Mouse (Mus musculus): ENCODE data around the gene Sec14l5.

The Sec14l5 gene

DNA sequence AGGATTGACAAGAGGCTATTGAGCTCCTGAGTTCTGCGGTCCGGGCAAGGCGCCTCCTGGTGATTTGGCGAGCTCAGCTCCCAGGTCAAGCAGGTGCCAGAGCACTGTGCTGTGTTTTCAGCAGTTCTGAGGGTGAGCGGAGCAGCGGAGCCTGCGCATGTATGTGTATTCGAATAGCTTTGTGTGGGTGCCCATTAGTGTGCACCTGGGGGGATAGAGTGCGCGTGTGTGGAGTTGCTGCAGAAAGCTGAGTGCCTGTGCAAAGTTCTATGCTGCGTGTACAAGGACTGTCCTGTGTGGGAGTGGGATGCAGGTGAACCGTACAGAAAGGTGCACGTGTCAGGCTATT lies at the start of gene Sec14l5:
Gene Sec14l5 (plus strand): TSS at position 73 of the 349 bp plus-strand sequence.
- no peak for DNase-seq

DNA sequence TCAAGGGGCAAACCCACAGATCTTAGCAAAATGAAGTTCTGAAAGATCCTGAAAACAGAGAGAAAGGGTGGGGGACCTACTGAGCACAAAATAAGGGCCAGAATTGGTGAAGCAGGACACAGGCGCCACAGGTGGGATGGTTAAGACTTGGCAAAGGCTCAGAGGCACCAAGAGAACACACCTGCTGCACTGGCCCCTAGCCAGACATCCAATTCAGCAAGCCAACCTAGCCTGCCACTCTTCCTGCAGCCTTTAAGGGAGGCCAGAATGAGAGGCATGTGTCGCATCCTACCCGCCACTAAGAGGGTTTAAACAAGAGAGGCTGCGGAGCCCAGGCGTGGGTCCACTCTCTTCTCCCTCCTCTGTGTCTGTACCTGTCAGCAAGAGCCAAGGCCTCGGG lies 45.9 kb upstream of the Sec14l5 start:
- no peak for DNase-seq

DNA sequence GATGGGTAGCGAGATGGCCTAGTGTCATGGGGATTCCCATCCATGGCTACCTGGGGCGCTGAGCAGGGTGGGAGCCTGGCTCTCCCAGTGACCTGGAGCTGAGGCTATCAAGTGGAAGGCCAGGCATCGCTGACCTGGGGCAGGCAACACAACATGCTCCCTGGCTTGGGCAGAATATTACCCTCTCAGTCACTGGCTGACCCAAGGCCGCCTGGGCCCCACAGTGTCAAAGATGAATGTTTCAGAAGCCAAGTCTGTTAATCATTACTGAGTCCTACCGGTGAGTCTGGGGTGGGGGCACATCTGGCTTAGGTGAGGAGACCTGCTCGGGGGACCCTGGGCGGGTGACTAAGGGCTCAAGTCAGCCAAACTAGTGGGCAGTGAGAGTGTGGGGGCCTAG lies 37.0 kb upstream of the Sec14l5 start:
- DNase-seq: no peak

DNA sequence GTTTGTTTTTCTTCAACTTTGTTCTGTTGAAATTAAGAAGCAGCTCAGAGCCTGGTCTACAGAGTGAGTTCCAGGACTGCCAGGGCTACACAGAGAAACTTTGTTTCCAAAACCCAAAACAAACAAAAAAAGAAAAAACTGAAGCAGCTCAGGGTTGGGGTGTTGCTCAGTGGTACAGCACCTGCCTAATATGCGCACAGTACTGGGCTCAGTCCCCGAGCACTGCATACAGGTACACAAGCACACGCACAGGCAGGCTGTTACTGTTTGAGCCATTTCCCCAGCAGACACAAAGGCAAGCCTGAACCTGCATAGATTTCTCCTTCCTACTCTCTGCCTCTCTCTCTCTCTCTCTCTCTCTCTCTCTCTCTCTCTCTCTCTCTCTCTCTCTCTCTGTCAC lies 35.9 kb upstream of the Sec14l5 start:
- no peak for DNase-seq

DNA sequence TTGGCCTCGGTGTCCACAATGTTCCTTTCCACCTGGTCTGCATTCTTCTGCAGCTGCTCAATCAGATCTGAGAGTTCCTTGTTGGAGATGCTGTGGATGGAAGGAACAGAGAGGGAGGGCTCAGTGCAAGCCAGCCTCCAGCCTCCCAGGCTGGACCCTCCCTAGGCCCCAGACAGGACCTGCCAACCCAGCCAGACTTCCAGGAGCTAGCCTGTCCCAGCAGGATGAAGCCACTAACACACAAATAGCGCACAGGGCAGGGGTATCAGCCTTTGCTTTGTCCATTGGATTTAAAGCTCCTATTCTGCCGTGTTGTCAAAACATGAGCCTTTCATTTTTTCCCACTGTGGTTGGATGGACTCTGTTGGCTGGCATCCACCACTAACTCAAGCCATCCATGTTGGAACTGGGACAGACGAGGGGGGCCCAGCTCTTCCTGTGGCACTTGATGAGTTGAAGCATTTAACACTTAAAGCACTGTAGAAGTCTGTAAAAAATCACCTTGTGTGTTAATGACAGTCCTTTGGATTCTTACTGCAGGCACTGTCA lies 33.8 kb upstream of the Sec14l5 start:
- no peak for DNase-seq

DNA sequence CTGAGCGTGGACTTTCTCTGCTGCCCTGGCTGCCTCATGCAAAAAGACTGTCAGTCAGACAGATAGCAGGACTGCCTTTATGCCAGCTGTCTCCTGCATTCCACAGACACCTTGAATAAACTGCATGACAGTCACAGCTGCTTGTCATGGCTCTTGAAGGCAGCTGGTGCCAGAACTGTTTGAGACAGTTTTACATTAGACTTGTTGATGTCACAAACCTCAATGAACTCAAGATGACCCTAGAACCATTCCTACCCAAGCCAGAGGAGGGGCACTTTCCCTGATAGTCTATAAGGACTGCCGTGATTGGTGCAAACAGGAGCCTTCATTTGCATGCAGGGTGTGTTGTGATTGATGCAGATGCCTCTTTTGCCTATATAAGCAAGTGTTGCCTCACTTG lies 33.3 kb upstream of the Sec14l5 start:
- no peak for DNase-seq

DNA sequence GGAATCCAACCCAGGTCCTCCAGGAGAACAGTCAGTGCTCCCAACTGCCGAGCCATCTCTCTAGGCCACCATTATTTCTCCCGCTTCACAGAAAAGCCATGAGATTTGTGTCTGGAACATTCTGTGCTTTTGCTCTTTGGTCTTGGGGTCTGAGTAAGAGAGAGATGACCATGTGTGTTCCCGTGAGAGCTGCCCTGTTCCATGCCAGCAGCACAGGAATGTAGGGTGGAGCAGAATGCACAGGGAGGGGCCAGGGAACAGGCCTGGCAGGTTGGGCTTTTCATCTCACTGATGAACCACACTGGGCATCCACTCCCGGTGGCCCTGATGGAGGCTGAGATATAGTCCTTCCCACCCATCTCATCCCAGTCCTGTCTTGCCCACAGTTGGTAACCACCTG lies 27.5 kb upstream of the Sec14l5 start:
- no peak for DNase-seq

DNA sequence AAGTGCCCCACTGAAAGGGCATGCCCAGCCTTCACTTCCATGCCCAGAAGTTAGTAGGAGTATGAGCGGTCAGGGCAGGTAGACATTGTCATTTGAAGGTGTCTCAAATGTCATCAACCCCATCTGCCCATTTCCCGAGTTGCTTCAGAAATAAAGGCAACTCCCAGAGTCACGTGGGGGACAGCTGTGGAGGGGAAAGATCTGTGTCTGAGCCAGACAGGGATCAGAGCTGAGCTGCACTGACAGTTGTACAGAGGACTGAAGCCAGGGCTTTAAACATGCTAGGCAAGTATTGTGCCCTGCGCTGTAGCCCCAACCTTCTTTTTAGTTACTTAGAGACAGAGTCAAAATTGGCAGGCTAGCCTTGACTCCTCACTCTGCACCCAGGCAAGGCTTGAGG lies 27.1 kb upstream of the Sec14l5 start:
- no peak for DNase-seq

DNA sequence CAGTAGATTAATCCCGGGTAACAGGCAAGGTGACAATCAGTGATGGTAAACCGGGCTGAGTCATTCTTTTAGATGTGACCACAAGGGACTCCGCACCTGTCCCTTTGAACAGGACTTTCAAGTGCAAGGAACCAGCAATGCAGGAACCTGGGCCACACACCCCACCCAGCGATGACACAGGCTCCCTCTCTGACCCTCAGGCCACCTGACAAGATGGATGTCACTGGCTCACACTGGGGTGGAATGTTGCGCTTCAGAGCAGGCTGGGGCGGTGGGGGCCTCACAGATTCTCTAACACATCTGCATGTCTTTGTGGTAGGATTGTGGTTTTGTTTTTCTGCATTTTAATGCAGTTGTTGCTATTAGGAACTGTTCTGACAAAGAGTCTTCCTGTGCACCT lies 23.4 kb upstream of the Sec14l5 start:
- DNase-seq: no peak

DNA sequence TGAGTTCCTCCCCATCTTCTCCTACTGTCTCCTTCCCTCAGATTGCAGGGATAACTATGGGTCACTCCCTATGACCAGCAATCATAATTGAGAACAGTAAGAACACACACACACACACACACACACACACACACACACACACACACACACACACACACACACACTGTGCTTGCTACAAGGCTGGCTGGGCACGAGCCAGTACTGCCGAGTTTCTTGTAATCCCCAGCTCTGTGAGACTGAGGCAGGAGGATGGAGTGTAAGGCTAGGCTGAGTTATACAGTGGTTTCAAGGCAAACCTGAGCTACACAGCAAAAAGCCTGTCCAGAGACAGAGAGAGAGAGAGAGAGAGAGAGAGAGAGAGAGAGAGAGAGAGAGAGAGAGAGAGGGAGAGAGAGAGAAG lies 16.7 kb upstream of the Sec14l5 start:
- DNase-seq: no peak

DNA sequence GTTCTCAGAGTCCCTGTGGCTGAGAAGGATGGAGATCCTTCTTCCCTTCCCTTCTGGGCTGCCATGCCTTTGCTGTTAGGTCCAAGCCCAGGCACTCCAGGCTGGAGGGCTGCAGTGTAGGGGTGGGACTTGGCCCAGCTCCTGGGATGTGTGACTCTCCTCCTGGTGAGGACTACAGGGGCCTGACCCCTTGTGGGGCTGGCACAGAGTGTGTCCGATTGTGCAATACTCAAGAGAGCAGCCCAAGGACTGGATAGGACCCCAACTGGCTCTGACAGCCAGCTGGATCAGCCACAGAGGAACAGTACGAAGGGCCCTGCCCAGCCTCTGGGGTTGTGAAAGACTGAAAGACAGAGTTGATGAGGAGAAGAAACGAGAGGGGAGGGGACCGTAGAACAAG lies 16.1 kb upstream of the Sec14l5 start:
- DNase-seq: peak; percentile 13

DNA sequence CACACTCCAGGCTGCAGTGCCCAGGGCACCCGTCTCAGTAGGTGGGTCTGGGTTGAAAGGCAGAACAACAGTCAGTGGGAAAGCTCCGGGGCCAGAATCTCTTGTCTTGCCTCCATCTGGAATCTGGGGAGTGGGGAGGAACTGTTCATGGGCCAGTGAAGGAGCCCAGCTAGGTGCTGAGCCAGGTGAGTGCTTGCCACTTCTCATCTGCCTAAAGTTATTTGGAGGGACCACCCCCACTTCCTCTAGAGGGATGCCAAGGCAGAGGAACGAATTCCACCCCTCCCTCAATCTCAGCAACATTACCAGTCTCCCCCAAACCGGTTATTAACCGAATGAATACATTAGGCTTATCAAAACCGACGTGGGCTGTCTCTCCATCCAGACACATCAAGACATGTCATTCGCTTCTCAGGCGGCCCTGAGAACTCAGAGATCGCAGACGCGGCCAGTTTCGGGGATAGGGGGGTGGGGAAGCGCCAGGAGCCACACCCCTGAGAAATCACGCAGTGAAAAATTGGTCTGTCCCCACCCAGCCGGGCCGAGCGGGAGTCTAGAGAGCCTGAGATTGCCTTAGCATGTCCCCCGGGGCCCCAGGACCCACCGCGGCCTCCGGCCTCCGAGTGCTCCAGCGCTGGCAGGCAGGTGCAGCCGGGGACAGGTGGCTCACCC lies 15.5 kb upstream of the Sec14l5 start:
- no peak for DNase-seq

DNA sequence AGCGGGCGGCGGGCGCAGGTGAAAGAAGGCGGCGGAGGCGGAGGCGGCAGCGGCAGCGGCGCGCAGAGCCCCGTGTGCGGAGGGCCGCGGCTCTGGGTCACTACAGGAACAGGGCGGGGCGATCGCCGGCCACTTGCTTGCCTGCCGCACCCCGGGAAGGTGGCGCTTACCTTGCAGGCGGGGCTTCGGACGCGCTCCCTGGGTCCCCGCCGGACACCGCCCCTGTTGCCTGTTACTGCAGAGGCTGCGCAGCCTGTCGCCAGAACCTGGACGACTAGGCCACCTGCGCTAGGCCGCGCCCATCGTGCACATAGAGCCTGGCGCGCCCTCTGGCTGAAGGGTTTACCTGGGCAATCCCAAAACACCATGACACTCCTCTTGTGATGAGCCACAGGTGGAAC lies 14.5 kb upstream of the Sec14l5 start, which contains the start of gene Ppl:
Gene Ppl (minus strand): TSS at position 21 of the 401 bp plus-strand sequence.
- DNase-seq: peak in 1 of 2 experiments; percentile 25

DNA sequence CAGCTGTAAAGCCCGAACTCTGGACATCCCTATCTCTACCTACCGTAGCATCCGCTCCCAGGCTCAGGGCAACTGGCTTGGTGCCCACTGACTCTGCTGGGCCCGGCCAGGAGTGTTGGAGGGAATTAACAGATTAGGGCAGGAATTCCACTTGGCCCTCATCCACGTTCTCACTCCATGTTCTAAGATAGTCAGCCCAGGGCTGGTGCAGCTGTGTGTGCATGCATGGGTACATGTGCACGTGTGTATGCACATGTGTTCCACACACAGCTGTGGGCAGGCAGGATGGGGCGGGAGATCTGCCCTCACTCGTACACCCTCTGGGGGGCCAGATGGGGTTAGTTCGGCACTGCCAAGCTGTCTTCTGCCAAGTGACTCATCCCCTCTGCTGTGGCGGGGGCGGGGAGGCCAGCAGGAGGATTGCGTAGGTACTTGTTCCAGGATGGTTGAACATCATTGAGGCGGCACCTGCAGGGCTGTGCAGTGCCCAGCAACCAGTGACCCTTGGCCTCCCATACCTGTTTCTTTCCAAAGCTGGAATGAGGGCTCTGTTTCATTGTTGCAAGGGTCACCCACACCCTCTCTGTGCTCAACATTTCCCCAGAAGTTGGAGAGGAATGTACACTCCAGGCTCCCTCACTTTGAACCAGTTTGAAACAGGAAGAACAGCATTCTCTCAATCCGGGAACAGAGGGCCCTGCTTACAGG lies 12.1 kb upstream of the Sec14l5 start:
- no peak for DNase-seq

DNA sequence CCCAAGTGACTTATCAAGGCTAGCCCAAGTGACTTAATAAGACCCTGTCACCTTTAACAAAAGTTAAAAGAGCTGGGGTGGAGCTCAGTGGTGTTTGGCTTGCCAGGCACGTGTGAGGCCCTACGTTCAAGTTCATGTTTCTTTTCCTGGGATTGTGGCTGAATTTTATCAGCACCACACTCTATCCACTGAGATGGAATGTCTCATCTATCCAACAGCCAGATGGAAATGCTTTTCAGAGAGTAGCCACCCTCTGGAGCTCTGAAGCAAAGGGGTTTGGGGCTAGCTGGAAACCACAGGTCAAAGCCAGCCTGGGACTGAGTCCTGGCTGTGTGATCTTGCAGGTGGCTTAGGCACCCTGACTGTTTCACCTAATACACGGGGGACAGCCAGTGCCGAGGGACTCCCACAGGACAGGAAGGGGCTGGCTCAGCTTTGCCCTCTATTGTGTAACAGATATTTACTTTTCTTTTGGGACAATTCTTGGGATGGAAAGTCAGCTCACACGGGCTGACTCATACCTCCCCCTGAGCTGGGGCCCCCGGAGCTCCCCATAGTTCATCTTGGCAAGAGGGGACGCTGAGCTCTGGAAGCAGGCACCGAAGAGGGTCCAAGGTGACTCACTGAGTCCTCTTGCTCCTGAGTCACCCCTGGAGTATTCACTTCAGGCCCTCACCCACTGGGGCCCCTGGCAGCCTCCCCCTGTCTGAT lies 11.2 kb upstream of the Sec14l5 start:
- no peak for DNase-seq

DNA sequence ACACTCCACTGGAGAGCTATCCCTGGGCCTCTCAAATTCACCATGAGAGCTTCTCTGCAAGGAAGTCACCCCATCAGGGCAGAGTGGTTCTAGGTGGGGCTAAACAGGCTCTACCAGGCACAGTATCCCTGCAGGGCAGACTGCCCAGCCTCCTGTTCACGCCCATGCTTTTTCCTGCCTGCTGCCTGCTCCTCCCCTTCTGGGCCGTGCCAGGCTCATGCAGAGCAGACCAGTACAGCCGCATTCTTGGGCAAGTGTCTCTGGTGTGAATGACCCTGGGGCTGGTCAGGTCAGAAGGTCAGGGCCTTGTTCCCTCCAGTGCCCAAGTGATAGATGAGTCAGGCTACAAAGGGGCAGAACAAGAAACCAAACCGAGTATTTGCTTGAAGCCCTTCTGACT lies 10.4 kb upstream of the Sec14l5 start:
- no peak for DNase-seq

DNA sequence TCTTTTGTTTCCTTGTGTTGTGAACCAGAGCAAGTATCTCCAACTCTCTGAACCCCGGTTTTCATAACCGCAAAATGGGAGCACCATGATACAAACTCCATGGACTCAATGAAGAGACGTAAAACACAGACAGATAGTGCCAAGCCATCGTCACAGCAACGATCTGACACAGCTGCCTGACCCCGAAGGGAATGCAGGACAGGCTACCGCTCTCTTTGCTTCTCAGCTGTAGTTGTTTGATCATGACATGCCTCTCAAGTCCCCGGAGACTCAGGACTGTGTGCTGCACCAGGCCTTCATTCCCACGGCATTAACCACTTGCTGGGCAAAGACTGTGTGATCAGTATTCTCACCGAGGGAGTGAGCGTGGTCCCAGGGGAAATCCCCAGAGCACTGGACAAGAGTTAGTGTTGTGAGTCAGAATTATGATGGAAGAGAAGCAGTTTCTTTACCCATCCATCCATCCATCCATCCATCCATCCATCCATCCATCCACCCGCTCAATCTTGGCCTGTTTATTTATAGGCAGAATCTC lies 9.8 kb upstream of the Sec14l5 start:
- DNase-seq: no peak

DNA sequence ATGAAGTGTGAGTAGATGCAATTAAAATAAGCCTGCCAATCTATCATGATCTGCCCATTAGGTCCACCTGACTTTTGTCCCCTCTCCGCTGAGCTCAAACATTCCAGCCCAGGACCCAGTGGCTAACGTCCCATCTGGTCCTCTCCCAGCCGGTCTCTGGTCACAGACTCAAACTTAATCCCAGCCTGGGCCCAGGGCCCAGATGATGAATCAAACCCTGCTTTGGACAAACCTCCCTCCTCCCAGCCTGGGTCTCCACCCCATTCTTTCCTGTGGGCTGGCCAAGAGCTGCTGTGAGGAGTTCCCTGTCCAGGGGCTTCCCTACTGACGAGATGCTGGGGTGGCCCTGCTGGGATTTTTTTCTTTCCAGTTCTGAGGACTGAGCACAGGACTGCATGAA lies 7.2 kb upstream of the Sec14l5 start:
- DNase-seq: no peak

DNA sequence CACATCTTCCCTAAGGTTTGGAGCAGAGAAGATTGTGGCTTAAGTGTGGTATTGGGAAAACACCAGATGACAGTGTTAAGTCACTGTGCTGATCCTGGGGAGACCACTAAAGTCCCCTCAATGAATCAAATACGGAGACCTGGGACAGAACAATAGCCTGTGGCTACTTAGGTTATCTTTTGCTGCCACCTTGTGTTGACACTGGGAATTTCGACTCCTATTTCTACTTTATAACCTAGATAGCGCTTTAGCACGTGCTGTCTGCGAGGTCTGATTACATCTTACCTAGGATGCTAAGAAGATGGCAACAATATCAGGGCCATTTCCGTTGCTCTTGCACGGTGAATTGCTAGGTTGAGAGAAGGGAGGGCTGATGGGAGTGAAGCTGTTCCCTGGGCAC lies 1.3 kb upstream of the Sec14l5 start:
- peak in 1 of 2 experiments; percentile 10 for DNase-seq

DNA sequence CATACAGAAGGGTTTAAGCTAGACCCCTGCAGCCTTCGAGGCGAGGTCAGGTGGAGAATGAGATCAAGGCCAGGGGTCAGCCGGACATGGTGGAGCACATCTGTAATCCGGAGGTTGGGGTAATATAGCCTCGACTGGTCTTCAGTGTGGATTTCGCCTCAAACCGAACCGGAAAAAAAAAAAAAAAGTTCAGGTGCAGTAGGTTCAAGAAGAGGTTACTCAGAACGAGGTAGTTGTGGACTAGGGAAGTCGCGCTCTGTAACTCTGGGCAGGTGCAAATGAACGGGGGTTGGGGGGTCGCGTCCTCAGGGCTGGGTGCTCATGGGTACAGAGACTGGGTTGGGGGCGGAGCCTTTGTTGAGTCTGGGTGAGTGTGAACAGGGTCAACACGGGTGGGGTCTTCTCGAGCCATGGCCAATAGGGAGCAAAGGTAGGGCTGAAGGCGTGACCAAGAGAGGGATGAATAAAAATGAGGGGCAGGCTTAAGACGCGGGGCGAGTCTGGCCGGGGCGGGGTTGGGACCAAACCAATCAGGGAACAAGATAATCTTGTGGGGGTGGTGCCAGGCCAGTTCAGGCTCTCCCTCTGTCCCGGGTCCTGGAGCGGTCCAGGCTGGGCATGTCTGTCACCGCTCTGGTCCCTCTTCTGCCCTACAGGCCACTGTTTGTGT lies 407 bp upstream of the Sec14l5 start:
- DNase-seq: peak in 1 of 2 experiments; percentile 11

DNA sequence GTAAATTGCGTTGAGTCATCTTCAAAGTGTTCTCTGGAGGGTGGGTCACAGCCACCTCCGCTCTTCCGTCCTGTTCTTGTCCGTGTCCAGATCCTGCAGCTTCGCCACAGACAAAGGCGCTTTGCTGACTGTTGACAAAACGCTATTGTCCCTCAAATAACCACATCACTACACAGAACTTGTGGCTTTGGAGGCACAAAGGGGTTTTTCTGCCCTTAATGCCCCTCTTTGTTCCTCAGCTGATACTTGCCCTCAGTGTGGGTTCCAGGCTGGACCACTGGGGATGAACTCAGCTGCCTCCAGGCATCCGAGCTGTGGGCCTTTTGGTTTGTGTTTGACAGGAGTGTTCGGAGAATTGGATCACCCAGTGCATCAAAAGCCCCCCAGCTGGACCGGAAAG lies 3.6 kb downstream of the Sec14l5 start:
- no peak for DNase-seq

DNA sequence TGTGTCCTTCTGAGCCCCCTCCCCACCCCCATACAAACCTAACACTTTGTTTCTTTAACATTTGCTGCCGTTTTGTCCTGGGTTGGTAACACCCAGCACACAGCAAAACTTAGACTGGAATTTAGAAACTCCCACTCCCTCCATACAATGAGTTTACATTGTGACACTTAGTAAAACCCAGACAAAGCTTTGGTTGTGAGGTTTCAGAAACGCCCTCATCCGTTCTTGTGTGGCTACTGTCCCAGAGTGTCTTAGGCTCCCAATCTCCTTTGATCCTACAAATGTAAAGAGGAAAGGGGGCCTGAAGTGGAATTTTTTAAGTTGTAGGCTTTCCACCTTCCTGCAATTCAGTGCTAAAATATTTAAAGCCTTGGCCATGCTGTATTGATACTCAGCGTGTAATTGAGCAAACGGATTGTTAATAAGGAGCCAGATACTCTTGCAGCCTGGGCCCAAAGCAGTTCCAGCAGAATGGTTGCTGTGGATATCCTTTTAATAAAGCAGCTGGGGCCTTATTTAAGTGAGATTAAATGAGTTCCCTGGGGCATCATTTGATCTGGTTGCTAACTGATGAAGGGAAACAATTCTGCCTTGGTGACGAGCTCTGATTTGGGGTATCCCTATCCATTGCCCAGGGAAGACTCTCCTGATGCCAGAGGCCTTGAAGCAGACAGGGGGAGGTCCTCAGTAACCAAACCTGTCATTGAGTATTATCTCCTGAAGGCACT lies 6.6 kb downstream of the Sec14l5 start:
- no peak for DNase-seq
